Mouse (Mus musculus) olfactory bulb, adult 2 months (tissue): ENCODE data around the gene Olfr959. TPM values are rescaled to one million over a fixed set of nuclear protein-coding genes. Genes with fewer than 3 reads are reported as not detected.

ENCODE experiments used
- H3K27ac ChIP-seq: fragments of 200-500 bp; 2 replicates; pipeline ENCODE4 v1.5.1; 2012; ENCODE audit warnings: low read depth, low read length; ENCODE audit not compliant: insufficient read depth
- H3K4me1 ChIP-seq: fragments of 200-500 bp; 2 replicates; pipeline ENCODE4 v1.6.1; 2012; ENCODE audit warnings: low read length; ENCODE audit not compliant: control insufficient read depth, insufficient read depth
- H3K4me3 ChIP-seq: fragments of 200-500 bp; 2 replicates; pipeline ENCODE4 v1.5.1; 2012; ENCODE audit warnings: mild to moderate bottlenecking, low read depth, low read length, moderate library complexity; ENCODE audit not compliant: insufficient read depth
- CTCF ChIP-seq: fragments of 200-500 bp; IDR thresholded peaks from 2 replicates; pipeline ENCODE4 v1.5.1; 2012; ENCODE audit warnings: low read depth, mild to moderate bottlenecking, low read length, moderate library complexity; ENCODE audit not compliant: insufficient read depth
- POLR2A ChIP-seq: fragments of 200-500 bp; IDR thresholded peaks from 2 replicates; pipeline ENCODE4 v1.6.1; 2012; ENCODE audit warnings: mild to moderate bottlenecking, low read depth, low read length, moderate library complexity; ENCODE audit not compliant: insufficient read depth
- WGBS: fragments of 180-500 bp; shearing (Covaris S2); methylation state at CpG from one replicate; pipeline ENCODE4 v1.1.7; 2018; 5-methylcytosine and 5-hydroxymethylcytosine counted together
- polyA plus RNA-seq: library from polyadenylated mRNA; stranded (reverse); fragments of >200 nt; gene quantifications from 2 replicates; pipeline ENCODE4 v1.2.4, GENCODE M21; 2012; ENCODE audit warnings: low replicate concordance; ENCODE audit not compliant: missing spikeins, insufficient read depth, insufficient read length

Gene Olfr959
- polyA plus RNA-seq, 1 experiment, result not detected

DNA sequence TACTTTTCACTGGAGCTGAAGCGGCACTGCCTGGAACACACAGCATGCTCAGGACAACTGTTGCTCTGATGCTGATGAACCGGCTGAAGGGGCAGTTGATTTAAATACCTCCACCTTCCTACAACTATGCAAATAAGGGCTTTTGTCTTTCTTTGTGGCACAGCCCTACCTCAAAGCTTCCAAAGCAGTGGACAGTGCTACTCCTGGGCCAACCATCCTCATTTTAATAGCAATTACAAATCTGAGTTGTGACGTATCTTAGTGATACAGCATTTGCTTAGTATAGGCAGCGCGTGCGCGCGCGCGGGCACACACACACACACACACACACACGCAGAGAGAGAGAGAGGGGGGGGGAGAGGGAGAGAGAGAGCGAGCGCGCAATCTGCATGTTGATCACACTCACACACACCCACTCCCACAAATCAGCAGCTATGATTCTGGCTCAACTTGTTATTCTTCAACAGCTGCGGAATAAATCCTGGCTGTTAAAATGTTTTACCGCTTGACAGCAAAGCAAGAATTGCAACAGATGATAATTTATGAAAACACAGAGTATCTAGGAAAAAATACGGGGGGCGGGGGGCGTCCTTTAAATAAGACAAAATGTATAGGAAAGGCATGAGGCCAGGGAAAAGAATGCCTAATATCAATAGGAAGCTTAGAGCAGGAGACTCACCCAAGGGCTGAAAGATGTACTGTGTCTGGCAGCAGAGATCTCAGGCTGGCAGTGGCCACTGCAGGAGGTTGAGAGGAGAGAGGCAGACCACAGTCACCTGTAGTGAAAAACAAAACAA, 27.4 kb upstream of the Olfr959 start:
- Histone ChIP-seq H3K27ac (no peak overlapping the region), H3K4me1 (peaks cover 2% of the 10 kb centered on the region; the same call in 1 of the 2 replicates), H3K4me3 (peak overlapping the region; percentile 45)
- WGBS, result 1% methylated on average over 19 of the region's 19 CpGs
- TF ChIP-seq CTCF, result no peak
- TF ChIP-seq POLR2A, result no peak

DNA sequence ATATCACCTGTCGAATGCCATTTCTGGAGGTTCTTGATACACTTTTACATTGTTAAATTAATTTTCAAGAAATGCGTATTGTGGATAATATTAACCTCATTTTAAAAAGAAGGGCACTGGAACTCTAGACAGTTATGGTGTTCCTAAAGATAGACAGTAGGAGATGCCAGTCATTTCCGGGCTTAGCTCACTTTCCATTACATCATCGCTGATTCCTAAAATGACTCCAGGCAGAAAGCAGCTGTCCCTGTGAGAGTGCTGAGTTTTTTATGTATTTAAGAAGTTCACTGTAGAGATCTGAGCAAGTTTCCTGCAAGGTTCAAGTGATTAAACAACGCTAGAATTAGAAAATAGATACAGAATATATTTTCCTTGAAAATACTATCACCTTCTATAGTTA, 1.7 kb upstream of the Olfr959 start:
- WGBS, result 92% methylated on average over 5 of the region's 5 CpGs
- Histone ChIP-seq H3K27ac (no peak overlapping the region), H3K4me3 (no peak overlapping the region), H3K4me1 (no peaks in the 10 kb centered on the region)
- no peak for TF ChIP-seq CTCF
- TF ChIP-seq POLR2A, result no peak

GRCm38 (mm10) chr9:39558349-39558647, 17.1 kb downstream of the Olfr959 start:
- no peak overlapping the region for H3K27ac ChIP-seq
- no peak overlapping the region for H3K4me3 ChIP-seq
- no peak for TF ChIP-seq POLR2A
- no peak for TF ChIP-seq CTCF
- H3K4me1 ChIP-seq, result no peaks in the 10 kb centered on the region

DNA sequence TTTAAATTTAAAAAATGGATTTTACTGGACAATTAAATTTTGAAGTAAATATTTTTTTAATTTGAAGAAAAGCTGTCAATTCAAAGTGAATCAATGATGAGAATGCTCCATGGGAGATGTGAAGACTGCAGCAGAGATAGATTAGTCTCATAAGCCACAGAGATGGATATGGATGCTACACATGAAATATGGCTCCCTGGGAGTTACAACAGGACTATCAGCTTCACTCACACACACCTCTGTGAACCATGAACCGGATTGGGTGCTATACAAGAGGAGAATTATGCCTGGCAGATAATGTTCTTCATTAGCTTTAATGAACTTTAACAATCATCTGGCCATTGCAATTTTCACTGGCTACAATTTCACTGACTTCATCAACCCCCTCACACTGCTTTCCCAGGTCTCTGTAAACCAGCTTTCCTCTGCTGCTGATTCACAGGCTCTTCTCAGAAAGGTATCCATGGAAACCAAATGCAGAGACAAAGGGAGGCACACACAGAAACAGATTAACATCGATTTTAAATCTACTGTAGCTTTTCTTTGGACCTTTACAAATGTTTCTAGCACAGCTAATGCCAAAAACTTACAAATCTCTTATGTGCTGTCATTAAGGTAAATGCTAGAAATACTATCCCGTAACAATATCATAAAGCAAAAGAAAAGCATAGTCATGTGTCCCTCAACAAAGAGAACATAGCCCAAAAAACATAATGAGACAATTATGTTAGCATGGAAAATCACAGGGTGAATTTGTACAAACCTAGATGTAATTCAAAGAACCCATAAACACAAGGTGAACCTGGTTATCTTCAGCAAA, 17.6 kb downstream of the Olfr959 start:
- WGBS, result 15% methylated on average over 3 of the region's 3 CpGs
- Histone ChIP-seq H3K27ac (no peak overlapping the region), H3K4me3 (no peak overlapping the region), H3K4me1 (no peaks in the 10 kb centered on the region)
- TF ChIP-seq CTCF, result no peak
- no peak for TF ChIP-seq POLR2A

DNA sequence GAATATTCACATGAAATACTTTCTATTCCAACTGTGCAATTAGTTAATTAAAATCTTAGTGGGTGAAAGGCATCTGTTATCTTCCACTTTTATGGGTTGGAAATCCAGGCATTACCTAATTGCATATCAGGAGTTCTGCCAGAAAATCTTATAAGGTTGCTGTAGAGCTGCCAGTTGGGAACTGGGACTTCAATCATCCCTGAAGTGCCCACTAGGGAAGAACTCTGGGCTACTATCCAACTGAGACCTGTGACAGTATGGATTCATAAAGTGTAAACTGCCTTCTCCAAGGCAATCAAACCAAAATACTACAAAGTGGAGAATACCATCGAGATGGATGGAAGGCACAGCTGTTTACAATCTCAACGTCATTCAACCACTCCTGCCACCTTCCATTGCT, 21.4 kb downstream of the Olfr959 start, which contains the start of gene Olfr958:
Gene Olfr958, minus strand, starts transcription at position 109 of the 400 bp plus-strand sequence.
- H3K27ac ChIP-seq, result no peak within 1 kb of the TSS
- no peak within 1 kb of the TSS for H3K4me3 ChIP-seq
- 59% methylated on average over 2 of the region's 2 CpGs for WGBS
- no peaks in the 10 kb centered on the region for H3K4me1 ChIP-seq
- no peak for TF ChIP-seq CTCF
- no peak for TF ChIP-seq POLR2A

DNA sequence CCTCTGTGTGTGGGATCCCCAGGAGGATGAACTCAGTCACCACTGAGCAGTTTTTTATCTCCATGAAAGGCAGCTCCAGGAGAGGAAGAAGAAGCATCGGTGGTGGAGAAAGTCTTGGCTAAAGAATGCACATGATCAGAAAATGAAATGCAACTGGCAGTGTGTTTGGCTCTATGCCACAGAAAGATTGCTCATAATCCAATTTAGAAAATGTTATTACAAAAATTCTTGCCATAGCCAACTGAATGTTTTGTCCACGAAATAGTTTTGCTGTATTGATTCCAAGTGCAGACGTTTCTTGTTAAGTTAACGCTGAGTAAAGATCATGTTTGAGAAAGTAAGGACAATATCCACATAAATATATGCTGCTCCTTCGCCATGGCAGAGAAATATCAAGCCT, 24.6 kb downstream of the Olfr959 start:
- H3K27ac ChIP-seq, result no peak overlapping the region
- no peak overlapping the region for H3K4me3 ChIP-seq
- TF ChIP-seq CTCF (no peak), POLR2A (no peak)
- no peaks in the 10 kb centered on the region for H3K4me1 ChIP-seq
- 64% methylated on average over 5 of the region's 5 CpGs for WGBS

GRCm38 (mm10) chr9:39523616-39524285, 51.6 kb downstream of the Olfr959 start:
- WGBS, result 75% methylated on average over 1 of the region's 1 CpGs
- H3K4me3 ChIP-seq, result no peak overlapping the region
- no peak for TF ChIP-seq POLR2A
- TF ChIP-seq CTCF, result no peak
- no peaks in the 10 kb centered on the region for H3K4me1 ChIP-seq
- H3K27ac ChIP-seq, result no peak overlapping the region

Other genes starting within 250 kb of the Olfr959 start
- not detected in 2 replicates for gene Olfr948, start 249.5 kb downstream of the Olfr959 start, polyA plus RNA-seq
- gene Olfr951, start 188.2 kb downstream of the Olfr959 start, polyA plus RNA-seq, result not detected in 2 replicates
- gene Olfr952, start 148.4 kb downstream of the Olfr959 start, polyA plus RNA-seq, result not detected in 2 replicates
- not detected in 2 replicates for gene Olfr954, start 118.9 kb downstream of the Olfr959 start, polyA plus RNA-seq
- not detected in 2 replicates for gene Olfr955, start 103.6 kb downstream of the Olfr959 start, polyA plus RNA-seq
- not detected in 2 replicates for gene Olfr44, start 81.6 kb downstream of the Olfr959 start, polyA plus RNA-seq
- not detected in 2 replicates for gene Olfr957, start 59.8 kb downstream of the Olfr959 start, polyA plus RNA-seq
- gene Olfr958, start 21.5 kb downstream of the Olfr959 start, polyA plus RNA-seq, result not detected in 2 replicates
- not detected in 2 replicates for gene AW551984, start 28.8 kb upstream of the Olfr959 start, polyA plus RNA-seq
- not detected in 2 replicates for gene Olfr148, start 35.1 kb upstream of the Olfr959 start, polyA plus RNA-seq
- gene Olfr960, start 45.8 kb upstream of the Olfr959 start, polyA plus RNA-seq, result not detected in 2 replicates
- gene Olfr961, start 69.5 kb upstream of the Olfr959 start, polyA plus RNA-seq, result not detected in 2 replicates
- gene Olfr963, start 91.6 kb upstream of the Olfr959 start, polyA plus RNA-seq, result not detected in 2 replicates
- gene Olfr149, start 131.5 kb upstream of the Olfr959 start, polyA plus RNA-seq, result not detected in 2 replicates
- gene Olfr965, start 135.8 kb upstream of the Olfr959 start, polyA plus RNA-seq, result not detected in 2 replicates
- gene Olfr150, start 155.4 kb upstream of the Olfr959 start, polyA plus RNA-seq, result not detected in 2 replicates
- gene Olfr967, start 170.7 kb upstream of the Olfr959 start, polyA plus RNA-seq, result not detected in 2 replicates
- gene Olfr968, start 207.7 kb upstream of the Olfr959 start, polyA plus RNA-seq, result not detected in 2 replicates
- gene Olfr969, start 215.4 kb upstream of the Olfr959 start, polyA plus RNA-seq, result not detected in 2 replicates
- gene Olfr970, start 233.3 kb upstream of the Olfr959 start, polyA plus RNA-seq, result not detected in 2 replicates